Mouse (Mus musculus): ENCODE measurements at regions not wholly inside any gene's neighbourhood (a gene's known extent, or its start where the extent isn't known, plus 50 kb on each side); places are given as distances from the start of the nearest gene placed in this dataset.

DNA sequence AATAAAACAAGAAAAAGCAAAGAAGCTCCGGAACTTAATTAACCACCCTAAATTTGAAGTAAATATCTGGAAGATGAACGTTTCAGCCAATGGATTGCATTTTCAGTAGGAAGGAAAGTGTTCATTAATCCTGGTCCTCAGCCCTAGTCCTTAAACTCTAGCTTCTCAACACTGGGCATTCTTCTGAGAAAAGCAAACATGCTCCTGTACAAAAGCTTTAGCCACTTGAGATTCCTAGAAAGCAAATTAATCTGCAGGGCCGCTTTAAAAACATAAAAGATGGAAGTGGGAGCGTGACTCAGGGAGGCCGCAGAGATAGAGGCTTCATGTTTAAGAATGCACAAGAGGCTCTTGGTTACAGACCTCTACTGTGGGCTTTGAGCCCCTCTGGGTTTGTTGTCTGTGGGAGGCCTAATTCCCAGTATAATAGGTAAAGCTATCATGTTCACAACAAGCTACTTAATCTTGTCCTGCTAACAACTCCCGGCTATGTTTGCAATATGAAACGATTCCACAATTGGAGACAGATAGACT is 1342.3 kb upstream of the Flrt2 start:
- Histone ChIP-seq H3K27me3 (ENCODE audit: insufficient read depth, low read length) (no peaks in the 10 kb centered on the region), H3K4me2 (ENCODE audit: low read depth, low read length) (no peak overlapping the region), H3K4me1 (ENCODE audit: insufficient read depth, low read length) (no peaks in the 10 kb centered on the region), H3K9ac (replicated peaks; ENCODE audit: low read length) (no peak overlapping the region), H3K27ac (no peak overlapping the region), H3K9me3 (ENCODE audit: low read length) (no peaks in the 10 kb centered on the region), H3K36me3 (ENCODE audit: insufficient read depth, low read length) (no peaks in the 10 kb centered on the region), H3K4me3 (ENCODE audit: low read length) (no peak overlapping the region)
- no peak for TF ChIP-seq CTCF (IDR thresholded peaks at IDR 0.05; ENCODE audit: low read depth)
- DNase-seq (ENCODE audit: low spot score) (no peak), ATAC-seq (no peak)
- 44% methylated on average over 7 of the region's 7 CpGs for WGBS

DNA sequence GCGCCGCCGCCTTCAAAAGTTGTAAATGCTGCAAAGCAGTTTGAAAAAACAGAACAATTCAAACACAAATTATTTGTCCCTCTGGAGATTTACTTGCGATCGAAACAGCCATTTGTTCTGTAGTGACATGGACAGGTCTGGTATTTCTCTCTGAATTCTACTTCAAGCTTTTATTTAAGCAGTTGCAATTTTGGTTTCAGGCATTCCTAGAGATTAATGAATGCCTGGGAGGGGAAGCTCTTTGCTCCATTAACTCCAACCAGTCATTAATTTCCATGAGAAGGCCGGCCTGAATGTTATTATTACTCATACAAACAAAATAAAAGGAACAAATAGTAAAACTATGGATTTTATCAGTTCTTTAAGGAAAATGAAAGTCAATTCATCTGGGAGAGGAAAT is 1327.8 kb upstream of the Flrt2 start:
- H3K4me2 ChIP-seq (ENCODE audit: low read depth, low read length), result no peak overlapping the region
- 68% methylated on average over 6 of the region's 6 CpGs for WGBS
- ATAC-seq, result no peak

GRCm38 (mm10) chr12:94399991-94400390 is 1292.0 kb upstream of the Flrt2 start:
- no peaks in the 10 kb centered on the region for H3K9me3 ChIP-seq (ENCODE audit: low read length)
- H3K4me3 ChIP-seq (ENCODE audit: low read length), result no peak overlapping the region
- no peaks in the 10 kb centered on the region for H3K27me3 ChIP-seq (ENCODE audit: insufficient read depth, low read length)
- no peak overlapping the region for H3K9ac ChIP-seq (replicated peaks; ENCODE audit: low read length)
- H3K27ac ChIP-seq, result no peak overlapping the region
- no peak for ATAC-seq
- no peak overlapping the region for H3K4me2 ChIP-seq (ENCODE audit: low read depth, low read length)
- no peak for TF ChIP-seq CTCF (IDR thresholded peaks at IDR 0.05; ENCODE audit: low read depth)
- DNase-seq (ENCODE audit: low spot score), result peak; percentile 3
- WGBS, result 32% methylated on average over 2 of the region's 2 CpGs
- H3K4me1 ChIP-seq (ENCODE audit: insufficient read depth, low read length), result no peaks in the 10 kb centered on the region
- no peaks in the 10 kb centered on the region for H3K36me3 ChIP-seq (ENCODE audit: insufficient read depth, low read length)

More for the DNA sequence above, 1327.8 kb upstream of the Flrt2 start:
- Histone ChIP-seq H3K9me3 (ENCODE audit: low read length) (no peaks in the 10 kb centered on the region), H3K36me3 (ENCODE audit: insufficient read depth, low read length) (no peaks in the 10 kb centered on the region), H3K4me3 (ENCODE audit: low read length) (no peak overlapping the region), H3K9ac (replicated peaks; ENCODE audit: low read length) (no peak overlapping the region), H3K27ac (no peak overlapping the region), H3K4me1 (ENCODE audit: insufficient read depth, low read length) (no peaks in the 10 kb centered on the region), H3K27me3 (ENCODE audit: insufficient read depth, low read length) (no peaks in the 10 kb centered on the region)
- no peak for TF ChIP-seq CTCF (IDR thresholded peaks at IDR 0.05; ENCODE audit: low read depth)
- DNase-seq (ENCODE audit: low spot score), result no peak

DNA sequence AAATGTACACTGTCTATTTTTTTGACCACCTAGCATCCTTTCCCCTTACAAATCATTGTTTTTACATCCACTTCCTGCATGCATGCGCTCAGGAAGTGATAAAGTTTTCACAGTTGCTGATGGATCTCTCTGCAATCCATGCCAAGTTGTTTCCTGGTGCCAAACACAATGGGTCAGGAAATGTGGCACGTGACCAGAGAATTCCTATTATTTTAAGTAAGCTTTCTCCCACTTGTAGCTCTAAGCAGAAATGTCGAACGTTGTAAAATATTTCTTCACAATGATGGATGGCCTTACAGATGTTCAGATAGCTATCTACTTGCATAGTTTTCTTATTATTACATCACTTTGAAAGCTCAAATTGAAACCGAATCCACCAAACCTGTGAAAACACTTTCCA is 1271.1 kb upstream of the Flrt2 start:
- no peak overlapping the region for H3K27ac ChIP-seq
- no peak overlapping the region for H3K9ac ChIP-seq (replicated peaks; ENCODE audit: low read length)
- no peak overlapping the region for H3K4me2 ChIP-seq (ENCODE audit: low read depth, low read length)
- no peaks in the 10 kb centered on the region for H3K36me3 ChIP-seq (ENCODE audit: insufficient read depth, low read length)
- no peaks in the 10 kb centered on the region for H3K9me3 ChIP-seq (ENCODE audit: low read length)
- DNase-seq (ENCODE audit: low spot score) (no peak), ATAC-seq (no peak)
- H3K4me1 ChIP-seq (ENCODE audit: insufficient read depth, low read length), result no peaks in the 10 kb centered on the region
- TF ChIP-seq CTCF (IDR thresholded peaks at IDR 0.05; ENCODE audit: low read depth), result no peak
- H3K4me3 ChIP-seq (ENCODE audit: low read length), result no peak overlapping the region
- no peaks in the 10 kb centered on the region for H3K27me3 ChIP-seq (ENCODE audit: insufficient read depth, low read length)
- WGBS, result 60% methylated on average over 5 of the region's 5 CpGs

DNA sequence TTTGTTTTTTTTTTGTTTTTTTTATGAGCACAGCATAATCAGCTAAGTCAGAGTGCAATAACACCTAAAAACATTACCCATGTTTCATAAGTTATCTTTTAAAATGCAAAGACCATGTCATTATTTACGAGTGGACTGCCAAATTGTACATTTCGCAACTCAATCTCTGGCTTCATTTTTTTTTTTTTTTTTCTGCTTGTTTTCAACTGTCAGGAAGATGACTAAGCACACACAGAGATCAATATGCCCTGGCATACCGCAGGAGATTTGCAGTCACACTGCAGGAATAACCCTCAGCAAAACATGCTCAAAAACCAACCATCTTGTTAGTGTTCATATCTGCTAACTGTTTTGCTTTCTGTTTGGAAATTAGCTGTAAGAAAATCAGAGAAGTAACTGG is 1270.3 kb upstream of the Flrt2 start:
- Histone ChIP-seq H3K4me3 (ENCODE audit: low read length) (no peak overlapping the region), H3K9me3 (ENCODE audit: low read length) (no peaks in the 10 kb centered on the region), H3K36me3 (ENCODE audit: insufficient read depth, low read length) (no peaks in the 10 kb centered on the region), H3K27ac (no peak overlapping the region), H3K9ac (replicated peaks; ENCODE audit: low read length) (no peak overlapping the region), H3K4me1 (ENCODE audit: insufficient read depth, low read length) (no peaks in the 10 kb centered on the region), H3K4me2 (ENCODE audit: low read depth, low read length) (no peak overlapping the region), H3K27me3 (ENCODE audit: insufficient read depth, low read length) (no peaks in the 10 kb centered on the region)
- ATAC-seq (no peak), DNase-seq (ENCODE audit: low spot score) (no peak)
- no peak for TF ChIP-seq CTCF (IDR thresholded peaks at IDR 0.05; ENCODE audit: low read depth)
- WGBS, result 81% methylated on average over 3 of the region's 3 CpGs

DNA sequence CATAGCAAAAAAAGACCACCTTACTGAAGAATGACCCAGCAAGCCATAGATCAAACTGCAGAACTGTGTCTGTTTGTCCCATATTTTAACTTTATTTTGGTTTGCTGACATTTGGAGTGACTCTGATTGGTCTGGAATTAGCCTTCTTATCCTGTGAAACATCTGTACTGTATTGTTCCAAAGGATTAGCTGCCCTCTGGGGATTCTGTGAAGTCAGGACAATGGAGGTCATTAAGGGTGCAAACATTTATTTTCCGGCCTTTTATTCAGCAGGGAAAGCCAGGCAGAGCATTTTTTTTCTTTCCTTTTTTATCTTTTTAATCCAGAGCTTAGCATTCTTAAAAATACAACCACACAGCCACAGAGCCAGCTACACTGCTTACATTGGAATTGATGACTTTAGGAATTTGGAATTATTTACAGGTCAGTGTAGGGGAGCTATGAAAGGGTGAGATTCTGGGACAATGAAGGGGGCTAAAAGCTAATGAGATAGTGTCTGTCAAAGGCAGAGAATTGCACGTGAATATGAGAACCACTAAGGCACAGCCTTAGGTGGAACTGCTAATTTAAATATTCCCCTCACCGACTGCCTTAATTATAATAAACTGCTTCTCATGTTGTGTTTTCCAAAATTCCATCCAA is 1267.6 kb upstream of the Flrt2 start:
- no peak for ATAC-seq
- 9% methylated on average over 3 of the region's 3 CpGs for WGBS
- no peak overlapping the region for H3K9ac ChIP-seq (replicated peaks; ENCODE audit: low read length)

DNA sequence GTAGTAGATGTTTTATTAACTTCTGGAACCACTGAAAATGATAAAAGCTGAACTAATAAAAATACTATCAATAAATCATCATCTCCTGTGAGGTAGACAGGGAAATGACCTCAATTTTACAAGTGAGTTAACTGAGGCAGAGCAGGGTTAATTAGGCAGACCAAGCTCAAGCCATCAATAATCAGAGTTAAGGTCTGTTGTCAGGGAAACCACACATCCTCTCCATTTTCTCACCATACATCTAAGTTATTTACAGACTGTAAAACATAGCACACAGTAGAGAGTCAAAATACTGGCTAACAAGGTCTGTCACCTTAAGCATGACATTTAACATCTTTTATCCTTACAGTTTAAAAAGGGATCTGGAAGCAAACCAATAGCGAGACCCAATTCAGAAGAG is 1242.5 kb upstream of the Flrt2 start:
- no peaks in the 10 kb centered on the region for H3K9me3 ChIP-seq (ENCODE audit: low read length)
- H3K36me3 ChIP-seq (ENCODE audit: insufficient read depth, low read length), result no peaks in the 10 kb centered on the region
- ATAC-seq (no peak), DNase-seq (ENCODE audit: low spot score) (no peak)
- H3K27me3 ChIP-seq (ENCODE audit: insufficient read depth, low read length), result no peaks in the 10 kb centered on the region
- H3K4me1 ChIP-seq (ENCODE audit: insufficient read depth, low read length), result no peaks in the 10 kb centered on the region
- H3K4me2 ChIP-seq (ENCODE audit: low read depth, low read length), result no peak overlapping the region
- no peak for TF ChIP-seq CTCF (IDR thresholded peaks at IDR 0.05; ENCODE audit: low read depth)
- H3K27ac ChIP-seq, result no peak overlapping the region
- no peak overlapping the region for H3K4me3 ChIP-seq (ENCODE audit: low read length)
- WGBS, result 89% methylated on average over 1 of the region's 1 CpGs
- no peak overlapping the region for H3K9ac ChIP-seq (replicated peaks; ENCODE audit: low read length)

More for the DNA sequence above, 1267.6 kb upstream of the Flrt2 start:
- H3K9me3 ChIP-seq (ENCODE audit: low read length), result no peaks in the 10 kb centered on the region
- H3K4me2 ChIP-seq (ENCODE audit: low read depth, low read length), result no peak overlapping the region
- H3K4me3 ChIP-seq (ENCODE audit: low read length), result no peak overlapping the region
- H3K4me1 ChIP-seq (ENCODE audit: insufficient read depth, low read length), result no peaks in the 10 kb centered on the region
- DNase-seq (ENCODE audit: low spot score), result peak; percentile 7
- H3K36me3 ChIP-seq (ENCODE audit: insufficient read depth, low read length), result no peaks in the 10 kb centered on the region
- TF ChIP-seq CTCF (IDR thresholded peaks at IDR 0.05; ENCODE audit: low read depth), result no peak
- H3K27me3 ChIP-seq (ENCODE audit: insufficient read depth, low read length), result no peaks in the 10 kb centered on the region
- no peak overlapping the region for H3K27ac ChIP-seq
